Mouse (Mus musculus) embryonic facial prominence, embryonic 12.5 days (tissue): ENCODE results near the gene Hs3st6. TPM values are rescaled to one million over a fixed set of nuclear protein-coding genes. Genes with fewer than 3 reads are reported as not detected.
"Not testable (repeated sequence)": the region's sequence is repeated elsewhere in the genome, so short reads cannot be mapped to it uniquely, and the experiment has no call there.

Experiments
- ATAC-seq: fragments of 200-750 bp; cut with Nextera tagmentation; 2 replicates; pipeline ENCODE4 v1.8.0; 2017; ENCODE audit not compliant: insufficient number of reproducible peaks, insufficient read depth, low FRiP score, low TSS enrichment
- H3K27ac ChIP-seq: fragments of 300-500 bp; sonication (generic); 2 replicates; pipeline ENCODE4 v1.5.1; 2016; ENCODE audit warnings: mild to moderate bottlenecking
- H3K27me3 ChIP-seq: fragments of 300-500 bp; sonication (generic); 2 replicates; pipeline ENCODE4 v1.6.1; 2016; ENCODE audit warnings: mild to moderate bottlenecking, moderate library complexity
- H3K36me3 ChIP-seq: fragments of 300-500 bp; sonication (generic); 2 replicates; pipeline ENCODE4 v1.6.1; 2016; ENCODE audit warnings: mild to moderate bottlenecking
- H3K4me1 ChIP-seq: fragments of 300-500 bp; sonication (generic); 2 replicates; pipeline ENCODE4 v1.6.1; 2016
- H3K4me2 ChIP-seq: fragments of 300-500 bp; sonication (generic); replicated peaks from 2 replicates; pipeline ENCODE4 v1.6.1; 2016; ENCODE audit warnings: mild to moderate bottlenecking, moderate library complexity
- H3K4me3 ChIP-seq: fragments of 300-500 bp; sonication (generic); 2 replicates; pipeline ENCODE4 v1.5.1; 2016; ENCODE audit warnings: mild to moderate bottlenecking
- H3K9ac ChIP-seq: fragments of 300-500 bp; sonication (generic); 2 replicates; pipeline ENCODE4 v1.6.1; 2016; ENCODE audit warnings: mild to moderate bottlenecking, moderate library complexity
- H3K9me3 ChIP-seq: fragments of 300-500 bp; sonication (generic); 2 replicates; pipeline ENCODE4 v1.6.1; 2016; ENCODE audit warnings: mild to moderate bottlenecking, moderate library complexity
- WGBS: fragments of 180-500 bp; shearing (Covaris S2); methylation state at CpG from one replicate; pipeline ENCODE4 v1.1.7; 2016; 5-methylcytosine and 5-hydroxymethylcytosine counted together
- polyA plus RNA-seq: library from polyadenylated mRNA; unstranded; fragments of >200 nt; fragmentation: Nextera tagmentation; extraction: Ambion mirVana; gene quantifications from 2 replicates; pipeline ENCODE4 v1.2.1, GENCODE M21; 2016

Hs3st6 gene
- polyA plus RNA-seq, result 9.2 and 10.7 TPM in 2 replicates

- Histone ChIP-seq H3K9me3 (no peaks in the 10 kb centered on the region), H3K27me3 (peaks cover 63% of the 10 kb centered on the region), H3K36me3 (no peaks in the 10 kb centered on the region), H3K4me1 (peaks cover 17% of the 10 kb centered on the region), H3K4me2 (peak within 1 kb of the TSS; percentile 98), H3K9ac (peak within 1 kb of the TSS; percentile 31), H3K4me3 (peak within 1 kb of the TSS; percentile 56), H3K27ac (no peak within 1 kb of the TSS)
- peak; percentile 85 for ATAC-seq
- 1% methylated on average over 78 of the region's 82 CpGs for WGBS
These were observed at the start of gene Hs3st6 for GRCm38 (mm10) chr17:24752415-24753394. TSS of gene Hs3st6 (plus strand) at chr17:24752988.

- H3K4me1 ChIP-seq, result peaks cover 11% of the 10 kb centered on the region
- H3K4me3 ChIP-seq, result 0 out of 2 replicates have a peak overlapping the region, but pooled peaks have one; percentile 82
- peak overlapping the region; percentile 71; the same call in 1 of the 2 replicates for H3K4me2 ChIP-seq
- WGBS, result 95% methylated on average over 3 of the region's 3 CpGs
- no peak overlapping the region for H3K27ac ChIP-seq
- ATAC-seq, result no peak
- H3K27me3 ChIP-seq, result no peaks in the 10 kb centered on the region
- H3K9ac ChIP-seq, result no peak overlapping the region
- H3K36me3 ChIP-seq, result peaks cover 42% of the 10 kb centered on the region
- no peaks in the 10 kb centered on the region for H3K9me3 ChIP-seq
These were observed 47.0 kb upstream of the Hs3st6 start for GRCm38 (mm10) chr17:24705821-24706220.

- WGBS, result 3% methylated on average over 32 of the region's 32 CpGs
- H3K4me3 ChIP-seq, result peak within 1 kb of the TSS; percentile 82
- H3K4me2 ChIP-seq, result peak within 1 kb of the TSS; percentile 71
- peaks cover 11% of the 10 kb centered on the region for H3K4me1 ChIP-seq
- H3K27ac ChIP-seq, result peak within 1 kb of the TSS; percentile 71
- H3K36me3 ChIP-seq, result peaks cover 28% of the 10 kb centered on the region
- no peaks in the 10 kb centered on the region for H3K27me3 ChIP-seq
- peak; percentile 72; the same call in 1 of the 2 replicates for ATAC-seq
- H3K9ac ChIP-seq, result peak within 1 kb of the TSS; percentile 71
- H3K9me3 ChIP-seq, result no peaks in the 10 kb centered on the region
These were observed 45.6 kb upstream of the Hs3st6 start, which contains the start of gene Tbl3 for GRCm38 (mm10) chr17:24706982-24707800. TSS of gene Tbl3 (minus strand) at chr17:24707660.

- Histone ChIP-seq H3K4me3 (peak overlapping the region; percentile 82), H3K27me3 (no peaks in the 10 kb centered on the region), H3K27ac (peak overlapping the region; percentile 71), H3K4me2 (peak overlapping the region; percentile 71), H3K4me1 (peaks cover 11% of the 10 kb centered on the region), H3K9me3 (no peaks in the 10 kb centered on the region), H3K9ac (peak overlapping the region; percentile 71), H3K36me3 (peaks cover 22% of the 10 kb centered on the region)
- no peak for ATAC-seq
- WGBS, result 6% methylated on average over 24 of the region's 24 CpGs
These were observed 44.9 kb upstream of the Hs3st6 start for GRCm38 (mm10) chr17:24707801-24708425.

- H3K27me3 ChIP-seq, result no peaks in the 10 kb centered on the region
- H3K4me3 ChIP-seq, result no peak overlapping the region
- WGBS, result 34% methylated on average over 2 of the region's 2 CpGs
- peaks cover 19% of the 10 kb centered on the region for H3K36me3 ChIP-seq
- H3K4me1 ChIP-seq, result peaks cover 11% of the 10 kb centered on the region
- ATAC-seq, result no peak
- no peak overlapping the region for H3K4me2 ChIP-seq
- no peak overlapping the region for H3K27ac ChIP-seq
- no peaks in the 10 kb centered on the region for H3K9me3 ChIP-seq
- no peak overlapping the region for H3K9ac ChIP-seq
These were observed 44.1 kb upstream of the Hs3st6 start for GRCm38 (mm10) chr17:24708646-24709045.

- H3K9me3 ChIP-seq, result no peaks in the 10 kb centered on the region
- H3K9ac ChIP-seq, result no peak overlapping the region
- WGBS, result 83% methylated on average over 6 of the region's 6 CpGs
- peaks cover 27% of the 10 kb centered on the region for H3K36me3 ChIP-seq
- H3K27ac ChIP-seq, result no peak overlapping the region
- H3K4me1 ChIP-seq, result peaks cover 7% of the 10 kb centered on the region; the same call in 1 of the 2 replicates
- no peak for ATAC-seq
- no peaks in the 10 kb centered on the region for H3K27me3 ChIP-seq
- H3K4me2 ChIP-seq, result no peak overlapping the region
- H3K4me3 ChIP-seq, result no peak overlapping the region
These were observed 37.2 kb upstream of the Hs3st6 start for GRCm38 (mm10) chr17:24715556-24715955.

GRCm38 (mm10) chr17:24716166-24716682 lies 36.6 kb upstream of the Hs3st6 start:
- no peak overlapping the region for H3K4me2 ChIP-seq
- no peaks in the 10 kb centered on the region for H3K9me3 ChIP-seq
- 97% methylated on average over 15 of the region's 15 CpGs for WGBS
- ATAC-seq, result no peak
- no peak overlapping the region for H3K27ac ChIP-seq
- no peak overlapping the region for H3K4me3 ChIP-seq
- peaks cover 9% of the 10 kb centered on the region for H3K4me1 ChIP-seq
- H3K9ac ChIP-seq, result no peak overlapping the region
- H3K27me3 ChIP-seq, result no peaks in the 10 kb centered on the region
- H3K36me3 ChIP-seq, result peaks cover 31% of the 10 kb centered on the region

GRCm38 (mm10) chr17:24717943-24718342 lies 34.8 kb upstream of the Hs3st6 start, which contains the start of the genes Rnf151 and Rps2:
TSS of gene Rnf151 (minus strand) at chr17:24718063.
TSS of gene Rps2 (plus strand) at chr17:24718116.
- Histone ChIP-seq H3K27ac (no peak within 1 kb of the TSS), H3K27me3 (no peaks in the 10 kb centered on the region), H3K4me2 (peak within 1 kb of the TSS; percentile 66), H3K9me3 (no peaks in the 10 kb centered on the region), H3K36me3 (peaks cover 45% of the 10 kb centered on the region), H3K4me1 (peaks cover 23% of the 10 kb centered on the region), H3K4me3 (peak within 1 kb of the TSS; percentile 84), H3K9ac (peak within 1 kb of the TSS; percentile 87)
- WGBS, result 84% methylated on average over 4 of the region's 4 CpGs
- ATAC-seq, result no peak

GRCm38 (mm10) chr17:24718938-24719337 lies 33.9 kb upstream of the Hs3st6 start:
- Histone ChIP-seq H3K4me2 (peak overlapping the region; percentile 66), H3K36me3 (peaks cover 45% of the 10 kb centered on the region), H3K4me1 (peaks cover 29% of the 10 kb centered on the region), H3K4me3 (peak overlapping the region; percentile 84), H3K27ac (peak overlapping the region; percentile 81; the same call in 1 of the 2 replicates), H3K9ac (peak overlapping the region; percentile 87)
- WGBS, result 63% methylated on average over 5 of the region's 5 CpGs
- H3K27me3 ChIP-seq, H3K9me3 ChIP-seq, ATAC-seq: not testable (repeated sequence)

GRCm38 (mm10) chr17:24719494-24720222 lies 33.1 kb upstream of the Hs3st6 start:
- Histone ChIP-seq H3K4me1 (peaks cover 29% of the 10 kb centered on the region), H3K27ac (peak overlapping the region; percentile 89), H3K36me3 (peaks cover 45% of the 10 kb centered on the region), H3K27me3 (no peaks in the 10 kb centered on the region), H3K4me2 (peak overlapping the region; percentile 85), H3K9me3 (no peaks in the 10 kb centered on the region), H3K9ac (peak overlapping the region; percentile 88), H3K4me3 (peak overlapping the region; percentile 84)
- peak; percentile 98 for ATAC-seq
- under 1% methylated on average over 61 of the region's 61 CpGs for WGBS
